In genomic region chr1:152171034-152171790, GRCm38 (mm10) we compare ENCODE assay signal across 11 mouse cellular contexts.
DNase-seq lines count a peak whose midpoint lies in the region; ATAC-seq and TF ChIP-seq lines count a peak whose summit lies in the region.
"Had no signal": no experiment of that assay in that cellular context is flagged by ENCODE, and none has a peak within 500 bp of the region (broad histone marks: within the 10 kb centered on the region; RNA-seq: fewer than 3 reads in every experiment).

No protein-coding gene starts in this region.

- H3K27ac ChIP-seq in cerebellum, adult 2 months (ENCODE audit: insufficient read depth, low read length), result peak overlapping the region; percentile 41; the same call in 1 of the 2 replicates
- peak overlapping the region; percentile 58 for H3K27ac ChIP-seq in hindbrain, embryonic 15.5 days (replicated peaks)
- H3K27ac ChIP-seq: liver, embryonic 13.5 days had no signal

- no peak for ATAC-seq in hindbrain, embryonic 15.5 days (ENCODE audit: low FRiP score, low read depth)

- no peaks in the 10 kb centered on the region for H3K27me3 ChIP-seq in cerebellum, adult 2 months (ENCODE audit: control insufficient read depth, insufficient read depth, low read length)
- H3K27me3 ChIP-seq in hindbrain, embryonic 15.5 days, result no peaks in the 10 kb centered on the region
- H3K27me3 ChIP-seq: liver, embryonic 13.5 days had no signal

- 19% methylated on average over 16 of the region's 16 CpGs for WGBS in cerebellum, adult 2 months
- 31% methylated on average over 16 of the region's 16 CpGs for WGBS in hindbrain, embryonic 15.5 days

- H3K36me3 ChIP-seq in hindbrain, embryonic 15.5 days, result no peaks in the 10 kb centered on the region
- H3K36me3 ChIP-seq: liver, embryonic 13.5 days had no signal

- H3K4me3 ChIP-seq in cerebellum, adult 2 months (replicated peaks; ENCODE audit: insufficient read depth, low read depth, low read length), result no peak overlapping the region
- H3K4me3 ChIP-seq in hindbrain, embryonic 15.5 days, result no peak overlapping the region
- H3K4me3 ChIP-seq: liver, embryonic 13.5 days had no signal

- H3K9me3 ChIP-seq in hindbrain, embryonic 15.5 days, result no peaks in the 10 kb centered on the region
- H3K9me3 ChIP-seq: liver, embryonic 13.5 days had no signal

- intact Hi-C loops in heart, postnatal 36 days (cut with DNase I), result no loop called here

- TF ChIP-seq CTCF in cerebellum, adult 2 months (IDR thresholded peaks at IDR 0.05; ENCODE audit: borderline replicate concordance, insufficient read depth, low read depth, low read length), result no peak

- H3K4me2 ChIP-seq in hindbrain, embryonic 15.5 days, result no peak overlapping the region
- H3K4me2 ChIP-seq: liver, embryonic 13.5 days had no signal

- H3K9ac ChIP-seq in hindbrain, embryonic 15.5 days, result no peak overlapping the region
- H3K9ac ChIP-seq: liver, embryonic 13.5 days had no signal

- peaks cover 22% of the 10 kb centered on the region for H3K4me1 ChIP-seq in cerebellum, adult 2 months (ENCODE audit: control insufficient read depth, insufficient read depth, low read length)
- peaks cover 12% of the 10 kb centered on the region for H3K4me1 ChIP-seq in hindbrain, embryonic 15.5 days (replicated peaks)
- H3K4me1 ChIP-seq: liver, embryonic 13.5 days had no signal

- peak; percentile 24 for DNase-seq in heart, adult 8-10 months (ENCODE audit: low spot score)
- DNase-seq in heart, postnatal 36 days, result no peak
- DNase-seq in brain, adult 2 months (ENCODE audit: low read depth, low spot score), result peak; percentile 83
- DNase-seq in cerebellum, adult 2 months, result peak; percentile 65 to 73
- no peak for DNase-seq in spleen, adult 12 weeks (ENCODE audit: low spot score)
- no peak for DNase-seq in thymus, postnatal 36 days
- DNase-seq: adrenal gland, adult 8-10 months; liver, embryonic 13.5 days; spleen, adult 18-20 months; thymus, adult 18-20 months had no signal

- no peak for TF ChIP-seq POLR2A in cerebellum, adult 2 months (IDR thresholded peaks at IDR 0.05; ENCODE audit: borderline replicate concordance, insufficient read depth, low read length)

Comparison
In these comparisons a context has a peak if more than half of its experiments do, and no peak if none do; other contexts are left out.
1. DNase-seq: peak in heart, adult 8-10 months (single experiment), brain, adult 2 months (single experiment) and cerebellum, adult 2 months (2 of 2); none in heart, postnatal 36 days (0 of 2), spleen, adult 12 weeks (single experiment) and thymus, postnatal 36 days (0 of 2).